In genomic region chr17:78295979-78296378, GRCm38 (mm10) we compare ENCODE assay signal across 15 mouse cellular contexts.
"Had no signal": no experiment of that assay in that cellular context is flagged by ENCODE, and none has a peak within 500 bp of the region (broad histone marks: within the 10 kb centered on the region; RNA-seq: fewer than 3 reads in every experiment).

No protein-coding gene starts in this region.

- H3K27ac ChIP-seq: midbrain, embryonic 10.5 days; midbrain, embryonic 12.5 days; neural tube, embryonic 12.5 days; stomach, embryonic 15.5 days; stomach, postnatal 0 days had no signal

- H3K27me3 ChIP-seq: midbrain, embryonic 12.5 days; neural tube, embryonic 12.5 days; stomach, embryonic 15.5 days had no signal

- DNase-seq: liver, postnatal 0 days; lung, embryonic 14.5 days; lung, postnatal 10 days; lung, postnatal 4 days; midbrain, embryonic 14.5 days; right cerebral cortex, postnatal 14 days; thymus, adult 2 months; thymus, postnatal 25 days; thymus, postnatal 4 days had no signal

- ATAC-seq: liver, postnatal 0 days; midbrain, embryonic 16.5 days had no signal

- H3K9ac ChIP-seq: liver, postnatal 0 days; lung, embryonic 14.5 days; midbrain, embryonic 12.5 days; neural tube, embryonic 12.5 days; stomach, embryonic 15.5 days had no signal

- H3K4me3 ChIP-seq: midbrain, embryonic 10.5 days; midbrain, embryonic 12.5 days; neural tube, embryonic 12.5 days; stomach, embryonic 15.5 days had no signal

- H3K9me3 ChIP-seq: midbrain, embryonic 10.5 days; midbrain, embryonic 12.5 days; neural tube, embryonic 12.5 days; stomach, embryonic 15.5 days had no signal

- H3K4me1 ChIP-seq: neural tube, embryonic 12.5 days had no signal

- H3K36me3 ChIP-seq: stomach, embryonic 15.5 days had no signal

- H3K4me2 ChIP-seq: lung, embryonic 14.5 days; midbrain, embryonic 12.5 days; neural tube, embryonic 12.5 days; stomach, embryonic 15.5 days had no signal
